Mouse (Mus musculus) midbrain, postnatal 0 days (tissue): ENCODE data around the gene Mapkap1. TPM values are rescaled to one million over a fixed set of nuclear protein-coding genes. Genes with fewer than 3 reads are reported as not detected.

Source experiments
- ATAC-seq: fragments of 200-750 bp; cut with Nextera tagmentation; 2 replicates; pipeline ENCODE4 v1.8.0; 2017; ENCODE audit warnings: moderate number of reproducible peaks, mild to moderate bottlenecking, moderate TSS enrichment, moderate library complexity; ENCODE audit not compliant: low FRiP score
- DNase-seq: peaks from one replicate; pipeline ENCODE4 v3.0.0-alpha.2; 2015; ENCODE audit warnings: low spot score
- H3K27ac ChIP-seq: fragments of 300-500 bp; sonication (generic); 2 replicates; pipeline ENCODE4 v1.5.1; 2014; ENCODE audit warnings: low read depth, mild to moderate bottlenecking, low read length, mixed read lengths
- H3K27me3 ChIP-seq: fragments of 300-500 bp; sonication (generic); 2 replicates; pipeline ENCODE4 v1.6.1; 2014; ENCODE audit warnings: low read length, control low read depth, mixed read lengths; ENCODE audit not compliant: insufficient read depth
- H3K36me3 ChIP-seq: fragments of 300-500 bp; sonication (generic); 2 replicates; pipeline ENCODE4 v1.6.1; 2014; ENCODE audit warnings: low read length, control low read depth, mixed read lengths; ENCODE audit not compliant: insufficient read depth
- H3K4me1 ChIP-seq: fragments of 300-500 bp; sonication (generic); 2 replicates; pipeline ENCODE4 v1.6.1; 2014; ENCODE audit warnings: mild to moderate bottlenecking, control low read depth, antibody characterized with exemption, low read length, mixed read lengths; ENCODE audit not compliant: insufficient read depth
- H3K4me2 ChIP-seq: fragments of 300-500 bp; sonication (generic); 2 replicates; pipeline ENCODE4 v1.6.1; 2014; ENCODE audit warnings: low read depth, mild to moderate bottlenecking, low read length, mixed read lengths; ENCODE audit not compliant: poor library complexity, severe bottlenecking
- H3K4me3 ChIP-seq: fragments of 300-500 bp; sonication (generic); 2 replicates; pipeline ENCODE4 v1.5.1; 2014; ENCODE audit warnings: low read depth, mild to moderate bottlenecking, low read length, moderate library complexity
- H3K9ac ChIP-seq: fragments of 300-500 bp; sonication (generic); replicated peaks from 2 replicates; pipeline ENCODE4 v1.6.1; 2014; ENCODE audit warnings: mild to moderate bottlenecking, low read length, moderate library complexity, mixed read lengths; ENCODE audit not compliant: poor library complexity, severe bottlenecking
- H3K9me3 ChIP-seq: fragments of 300-500 bp; sonication (generic); 2 replicates; pipeline ENCODE4 v1.6.1; 2016; ENCODE audit warnings: low read length, control low read depth
- CTCF ChIP-seq: IDR thresholded peaks from 2 replicates; pipeline ENCODE4 v1.5.1; 2016; ENCODE audit warnings: antibody characterized with exemption, mild to moderate bottlenecking
- WGBS: fragments of 180-500 bp; shearing (Covaris S2); extraction: QIAGEN DNeasy Blood & Tissue Kit; methylation state at CpG from one replicate; pipeline ENCODE4 v1.1.7; 2014; 5-methylcytosine and 5-hydroxymethylcytosine counted together
- polyA plus RNA-seq: library from polyadenylated mRNA; unstranded; fragments of >200 nt; fragmentation: Nextera tagmentation; extraction: Ambion mirVana; gene quantifications from 2 replicates; pipeline ENCODE4 v1.2.1, GENCODE M21; 2015
- total RNA-seq: library from RNA; depleted of rRNA; stranded (reverse); fragments of >200 nt; gene quantifications from 2 replicates; pipeline ENCODE4 v1.2.3, GENCODE M21; 2014

The Mapkap1 gene
- total and polyA plus RNA-seq, 2 experiments from 2014 or later = 83.0 to 101 TPM

DNA sequence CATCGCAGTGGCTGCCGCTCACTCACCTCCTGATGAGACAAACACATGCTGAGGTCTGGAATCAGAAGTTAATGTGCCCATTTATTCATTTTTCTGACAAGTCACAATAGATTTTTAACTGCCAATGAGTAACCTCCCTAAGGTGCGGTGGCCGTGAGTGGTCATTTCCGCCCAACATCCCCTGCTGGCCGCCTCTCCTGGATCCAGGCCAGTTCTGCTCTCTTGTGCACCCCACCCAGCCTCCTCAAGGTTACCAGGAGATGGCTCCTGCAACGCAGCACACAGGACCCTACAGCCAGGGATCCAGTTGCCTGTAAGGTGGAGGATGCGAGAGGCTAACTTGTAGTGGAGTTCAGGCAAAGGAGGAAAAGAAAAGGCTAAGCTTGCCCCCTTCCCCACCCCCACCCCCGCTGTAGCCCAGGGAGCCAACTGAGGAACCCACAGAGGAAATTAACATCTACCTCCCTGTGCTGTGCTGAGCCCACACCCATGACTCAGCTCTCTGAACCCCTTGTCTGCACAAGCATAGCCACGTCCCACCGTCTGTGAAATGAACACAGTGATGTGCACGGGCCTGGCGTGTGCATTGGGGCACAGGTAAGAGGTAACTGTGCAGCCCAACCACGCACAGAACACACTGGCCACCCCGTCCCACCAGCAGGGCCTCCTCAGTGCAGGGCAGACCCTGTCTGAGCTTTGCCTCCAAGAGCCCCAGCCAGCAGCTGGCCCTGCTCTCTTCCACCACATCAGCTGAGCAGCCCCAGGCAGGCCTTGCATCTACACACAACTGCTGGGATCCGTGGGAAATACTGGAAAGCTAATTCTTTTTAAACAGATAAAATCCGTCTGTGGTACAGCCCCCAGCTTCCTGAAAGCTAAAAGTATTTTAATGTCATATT lies 221.0 kb downstream of the Mapkap1 start:
- Histone ChIP-seq H3K4me3 (no peak overlapping the region), H3K9ac (no peak overlapping the region), H3K27me3 (no peaks in the 10 kb centered on the region), H3K4me2 (no peak overlapping the region), H3K27ac (no peak overlapping the region), H3K9me3 (no peaks in the 10 kb centered on the region), H3K36me3 (peaks cover 13% of the 10 kb centered on the region; the same call in 1 of the 2 replicates), H3K4me1 (no peaks in the 10 kb centered on the region)
- no peak for TF ChIP-seq CTCF
- 76% methylated on average over 17 of the region's 17 CpGs for WGBS
- no peak for ATAC-seq
- no peak for DNase-seq

DNA sequence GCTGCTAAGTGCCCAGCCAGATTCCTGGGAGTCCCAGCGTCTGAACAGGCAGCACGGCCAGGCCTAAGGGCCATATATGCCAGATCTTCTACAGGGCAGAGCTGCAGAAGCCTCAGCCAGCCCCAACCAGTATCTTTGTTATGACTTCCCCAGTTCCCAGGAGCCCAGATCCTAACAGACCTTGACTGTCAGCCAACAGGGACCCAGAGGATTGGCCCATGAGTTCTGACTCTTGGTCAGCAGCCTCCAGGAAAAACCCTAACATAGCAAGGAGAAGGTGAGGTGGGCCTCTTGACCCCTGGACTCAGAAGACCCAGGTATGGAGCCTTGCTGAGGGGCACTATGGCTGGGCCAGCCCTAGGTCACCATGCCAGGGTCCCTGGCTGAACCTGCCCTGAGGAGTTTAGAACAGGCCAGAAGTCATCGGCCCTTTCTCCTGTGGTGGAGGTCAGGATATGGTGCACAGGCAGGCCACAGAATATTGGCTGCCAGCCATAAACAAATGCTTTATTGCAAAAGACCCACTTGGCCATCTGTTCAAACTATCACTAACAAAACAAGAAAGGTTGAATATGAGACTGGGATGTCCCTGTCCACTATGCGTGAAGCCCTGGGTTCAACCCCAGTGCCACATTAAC lies 222.5 kb downstream of the Mapkap1 start:
- H3K36me3 ChIP-seq = peaks cover 6% of the 10 kb centered on the region; the same call in 1 of the 2 replicates
- no peak overlapping the region for H3K9ac ChIP-seq
- H3K27me3 ChIP-seq = no peaks in the 10 kb centered on the region
- no peak for TF ChIP-seq CTCF
- H3K4me1 ChIP-seq = no peaks in the 10 kb centered on the region
- no peak overlapping the region for H3K4me2 ChIP-seq
- H3K9me3 ChIP-seq = no peaks in the 10 kb centered on the region
- ATAC-seq = no peak
- no peak overlapping the region for H3K4me3 ChIP-seq
- no peak overlapping the region for H3K27ac ChIP-seq
- DNase-seq = no peak
- 87% methylated on average over 4 of the region's 4 CpGs for WGBS

DNA sequence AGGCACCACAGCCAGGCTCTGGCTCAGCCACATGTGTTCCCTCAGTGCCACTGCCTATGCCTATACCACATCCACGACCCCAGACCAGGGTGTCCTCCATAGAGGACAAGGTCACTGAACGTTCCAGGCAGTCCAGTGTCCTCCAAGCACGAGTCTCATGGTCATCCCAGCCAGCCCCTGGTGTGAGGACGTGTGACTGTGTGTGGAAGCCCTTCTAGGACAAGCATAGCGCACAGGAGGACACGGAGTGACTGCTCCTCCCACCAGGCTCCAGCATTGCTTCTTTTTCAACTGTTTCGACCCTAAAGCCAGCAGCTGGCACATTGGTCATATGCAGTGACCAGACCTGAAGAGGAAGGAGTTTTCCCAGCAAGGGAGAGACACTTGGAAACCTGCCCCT lies 223.2 kb downstream of the Mapkap1 start:
- ATAC-seq = no peak

DNA sequence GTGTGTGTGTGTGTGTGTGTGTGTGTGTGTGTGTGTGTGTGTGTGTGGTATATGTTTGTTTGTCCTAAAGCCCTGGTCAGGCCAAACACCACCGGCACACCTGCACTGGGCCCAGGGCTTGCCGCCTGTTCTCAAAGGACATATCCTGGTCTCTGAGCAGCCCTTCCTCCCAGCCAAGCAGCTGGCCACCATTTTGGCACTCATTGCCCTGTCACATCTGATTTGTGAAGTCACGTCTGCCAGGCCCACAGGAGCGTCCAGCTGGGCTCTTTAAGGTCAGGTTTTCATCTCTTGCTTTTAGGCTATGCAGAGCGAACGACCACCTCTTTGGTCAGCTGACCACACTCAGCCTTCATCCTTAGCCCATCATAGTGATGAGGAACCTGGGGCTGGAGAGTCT lies 223.9 kb downstream of the Mapkap1 start:
- ATAC-seq (no peak), DNase-seq (peak; percentile 34)
- WGBS = 74% methylated on average over 6 of the region's 6 CpGs

More for the DNA sequence above, 223.2 kb downstream of the Mapkap1 start:
- H3K4me1 ChIP-seq = no peaks in the 10 kb centered on the region
- H3K9me3 ChIP-seq = no peaks in the 10 kb centered on the region
- no peak overlapping the region for H3K4me3 ChIP-seq
- H3K36me3 ChIP-seq = peaks cover 6% of the 10 kb centered on the region; the same call in 1 of the 2 replicates
- no peak for DNase-seq
- TF ChIP-seq CTCF = no peak
- no peak overlapping the region for H3K27ac ChIP-seq
- no peaks in the 10 kb centered on the region for H3K27me3 ChIP-seq
- no peak overlapping the region for H3K4me2 ChIP-seq
- H3K9ac ChIP-seq = no peak overlapping the region
- 75% methylated on average over 7 of the region's 7 CpGs for WGBS

DNA sequence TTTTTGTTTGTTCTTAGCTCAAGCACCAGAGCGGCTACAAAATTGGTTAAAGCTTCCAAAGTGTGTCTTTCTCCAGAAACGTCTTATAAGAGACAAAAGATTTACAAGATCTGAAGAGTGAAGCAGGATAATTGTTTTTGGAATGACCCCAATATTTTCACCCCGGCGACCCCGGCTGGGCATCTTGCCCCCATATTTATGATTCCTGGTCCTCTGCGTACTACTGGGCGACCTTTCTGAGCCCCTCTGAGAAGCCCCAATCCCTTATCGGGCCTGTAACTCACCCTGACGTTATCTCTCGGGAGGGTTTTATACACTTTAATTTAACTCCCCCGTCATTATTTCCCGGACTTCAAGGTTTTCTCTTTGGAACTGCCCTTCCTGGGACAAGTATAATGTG lies 225.5 kb downstream of the Mapkap1 start:
- Histone ChIP-seq H3K36me3 (no peaks in the 10 kb centered on the region), H3K4me3 (no peak overlapping the region), H3K4me1 (no peaks in the 10 kb centered on the region), H3K27me3 (no peaks in the 10 kb centered on the region), H3K9me3 (no peaks in the 10 kb centered on the region), H3K9ac (no peak overlapping the region), H3K27ac (no peak overlapping the region), H3K4me2 (no peak overlapping the region)
- DNase-seq = no peak
- WGBS = 80% methylated on average over 12 of the region's 12 CpGs
- ATAC-seq = no peak
- TF ChIP-seq CTCF = no peak

More for the DNA sequence above, 223.9 kb downstream of the Mapkap1 start:
- Histone ChIP-seq H3K9ac (no peak overlapping the region), H3K9me3 (no peaks in the 10 kb centered on the region), H3K4me2 (no peak overlapping the region), H3K36me3 (no peaks in the 10 kb centered on the region), H3K27me3 (no peaks in the 10 kb centered on the region), H3K4me3 (no peak overlapping the region), H3K4me1 (no peaks in the 10 kb centered on the region), H3K27ac (no peak overlapping the region)
- no peak for TF ChIP-seq CTCF
